Mouse (Mus musculus): ENCODE data around the gene Taf9. TPM values are rescaled to one million over a fixed set of nuclear protein-coding genes. Genes with fewer than 3 reads are reported as not detected.

Gene Taf9
- total and polyA plus RNA-seq, 3 experiments: 4.4 to 14.3 (median 9.7) TPM

- 0 out of 4 replicates have a peak, but pooled peaks of 1 of the 2 experiments have one; percentile 0 for TF ChIP-seq CTCF (conservative IDR thresholded peaks at IDR 0.05 in 1 of 2, IDR thresholded peaks at IDR 0.05 in 1 of 2; ENCODE audit: low read depth in 2 of 2, low read length in 2 of 2)
- peak; percentile 99 for TF ChIP-seq MAX (IDR thresholded peaks at IDR 0.05; ENCODE audit: low read length)
- TF ChIP-seq USF1 (IDR thresholded peaks at IDR 0.05; ENCODE audit: low read depth, low read length): no peak
- no peak for TF ChIP-seq ZNF384 (IDR thresholded peaks at IDR 0.05; ENCODE audit: low read depth, low read length)
- no peak for TF ChIP-seq ZC3H11A (IDR thresholded peaks at IDR 0.05; ENCODE audit: low read depth, low read length)
- peak; percentile 92; the same call in 1 of the 2 replicates for TF ChIP-seq KAT2A (IDR thresholded peaks at IDR 0.05; ENCODE audit: insufficient replicate concordance, low read length)
- TF ChIP-seq NELFE (IDR thresholded peaks at IDR 0.05; ENCODE audit: low read depth, low read length): peak; percentile 62
- peak; percentile 56; the same call in 1 of the 2 replicates for TF ChIP-seq TCF12 (IDR thresholded peaks at IDR 0.05; ENCODE audit: low read depth, low read length)
- peak; percentile 73 for TF ChIP-seq IRF4 (IDR thresholded peaks at IDR 0.05; ENCODE audit: low read depth, low read length)
Observed at GRCm38 (mm10) chr13:100650550-100651438, 585 bp upstream of the Taf9 start, which contains the start of the genes Ak6 and Rad17 (continued).

- H3K27ac ChIP-seq (ENCODE audit: insufficient read depth, low read depth): no peak overlapping the region
- TF ChIP-seq TBP (conservative IDR thresholded peaks at IDR 0.05; ENCODE audit: low read depth, low read length): no peak
- TF ChIP-seq TCF12 (IDR thresholded peaks at IDR 0.05; ENCODE audit: low read depth, low read length): no peak
- TF ChIP-seq MAFK (IDR thresholded peaks at IDR 0.05; ENCODE audit: insufficient replicate concordance, low read length): no peak
- no peak for TF ChIP-seq RAD21 (IDR thresholded peaks at IDR 0.05; ENCODE audit: low read depth, low read length)
- TF ChIP-seq JUND (conservative IDR thresholded peaks at IDR 0.05; ENCODE audit: low read depth, low read length): no peak
- TF ChIP-seq MAX (IDR thresholded peaks at IDR 0.05; ENCODE audit: low read length): no peak
- no peak for TF ChIP-seq RCOR1 (conservative IDR thresholded peaks at IDR 0.05; ENCODE audit: low read depth, low read length)
- TF ChIP-seq MYC (IDR thresholded peaks at IDR 0.05; ENCODE audit: low read depth, low read length): no peak
- no peak overlapping the region for H3K4me3 ChIP-seq (replicated peaks in 1 of 3; ENCODE audit: low read depth in 2 of 3, low read length in 2 of 3, poor library complexity in 1 of 3)
- no peak overlapping the region for H3K4me2 ChIP-seq (ENCODE audit: insufficient read depth, low read depth, poor library complexity, severe bottlenecking)
- H3K36me3 ChIP-seq (replicated peaks in 1 of 2; ENCODE audit: control insufficient read depth in 1 of 2, insufficient read depth in 1 of 2, low read length in 1 of 2): peaks cover 19 to 50% of the 10 kb centered on the region in 2 experiments
- peaks cover 25% of the 10 kb centered on the region for H3K79me2 ChIP-seq (replicated peaks; ENCODE audit: control insufficient read depth, extremely low read depth, insufficient read depth, poor library complexity, severe bottlenecking)
- in situ Hi-C loops (cut with MboI; ENCODE audit: low pct_ligation_motif_present, low pct_unique_long_range_greater_than_20kb, low sequenced_read_pairs): no loop called here
- H3K4me1 ChIP-seq (ENCODE audit: control insufficient read depth in 1 of 2, insufficient read depth in 2 of 2): peaks cover 5 to 17% of the 10 kb centered on the region in 2 experiments
- dilution Hi-C loops (cut with MboI; ENCODE audit: extremely low pct_ligation_motif_present, extremely low pct_unique_long_range_greater_than_20kb, low sequenced_read_pairs): no loop called here
- no peak for DNase-seq (ENCODE audit: extremely low read depth)
- no peak overlapping the region for H3K9ac ChIP-seq (ENCODE audit: insufficient read depth, low read depth)
- no peaks in the 10 kb centered on the region for H3K27me3 ChIP-seq (replicated peaks)
- no peaks in the 10 kb centered on the region for H3K9me3 ChIP-seq (replicated peaks; ENCODE audit: low read length)
Observed at GRCm38 (mm10) chr13:100658091-100658490, 6.7 kb downstream of the Taf9 start.

- no peak overlapping the region for H3K27ac ChIP-seq (ENCODE audit: insufficient read depth, low read depth)
- peaks cover 9% of the 10 kb centered on the region; the same call in 1 of the 2 replicates for H3K79me2 ChIP-seq (replicated peaks; ENCODE audit: control insufficient read depth, extremely low read depth, insufficient read depth, poor library complexity, severe bottlenecking)
- in situ Hi-C loops (cut with MboI; ENCODE audit: low pct_ligation_motif_present, low pct_unique_long_range_greater_than_20kb, low sequenced_read_pairs): no loop called here
- TF ChIP-seq ELF1 (IDR thresholded peaks at IDR 0.05; ENCODE audit: low read depth, low read length): no peak
- no peak for TF ChIP-seq GABPA (IDR thresholded peaks at IDR 0.05; ENCODE audit: insufficient replicate concordance, low read depth, low read length)
- TF ChIP-seq SIN3A (IDR thresholded peaks at IDR 0.05; ENCODE audit: low read length): no peak
- TF ChIP-seq MXI1 (IDR thresholded peaks at IDR 0.05; ENCODE audit: low read depth, low read length): peak; percentile 45; the same call in 1 of the 2 replicates
- peak; percentile 99 for TF ChIP-seq MYC (IDR thresholded peaks at IDR 0.05; ENCODE audit: low read depth, low read length)
- no peak for TF ChIP-seq KAT2A (IDR thresholded peaks at IDR 0.05; ENCODE audit: insufficient replicate concordance, low read length)
- TF ChIP-seq ZKSCAN1 (IDR thresholded peaks at IDR 0.05; ENCODE audit: borderline replicate concordance, low read depth, low read length): no peak
- no peak for TF ChIP-seq MEF2A (IDR thresholded peaks at IDR 0.05; ENCODE audit: borderline replicate concordance, low read depth, low read length)
- peak; percentile 62 for TF ChIP-seq RAD21 (IDR thresholded peaks at IDR 0.05; ENCODE audit: low read depth, low read length)
- peak; percentile 80 to 95 for TF ChIP-seq CTCF (conservative IDR thresholded peaks at IDR 0.05 in 1 of 2, IDR thresholded peaks at IDR 0.05 in 1 of 2; ENCODE audit: low read depth in 2 of 2, low read length in 2 of 2)
- no peak for TF ChIP-seq EP300 (IDR thresholded peaks at IDR 0.05; ENCODE audit: low read length)
- no peak for TF ChIP-seq JUN (IDR thresholded peaks at IDR 0.05; ENCODE audit: insufficient read depth, low read depth, low read length)
- TF ChIP-seq MAX (IDR thresholded peaks at IDR 0.05; ENCODE audit: low read length): peak; percentile 90
- peak; percentile 52 for TF ChIP-seq SMC3 (IDR thresholded peaks at IDR 0.05; ENCODE audit: low read depth, low read length)
- no peak overlapping the region for H3K9ac ChIP-seq (ENCODE audit: insufficient read depth, low read depth)
- no peak overlapping the region for H3K4me3 ChIP-seq (replicated peaks in 1 of 3; ENCODE audit: low read depth in 2 of 3, low read length in 2 of 3, poor library complexity in 1 of 3)
- DNase-seq (ENCODE audit: extremely low read depth): peak; percentile 72
- no peaks in the 10 kb centered on the region for H3K27me3 ChIP-seq (replicated peaks)
- peaks cover 0 to 6% of the 10 kb centered on the region in 2 experiments; a peak in 2 of 4 replicates for H3K4me1 ChIP-seq (ENCODE audit: control insufficient read depth in 1 of 2, insufficient read depth in 2 of 2)
- no peaks in the 10 kb centered on the region for H3K9me3 ChIP-seq (replicated peaks; ENCODE audit: low read length)
- H3K36me3 ChIP-seq (replicated peaks in 1 of 2; ENCODE audit: control insufficient read depth in 1 of 2, insufficient read depth in 1 of 2, low read length in 1 of 2): peaks cover 22 to 52% of the 10 kb centered on the region in 2 experiments
- dilution Hi-C loops (cut with MboI; ENCODE audit: extremely low pct_ligation_motif_present, extremely low pct_unique_long_range_greater_than_20kb, low sequenced_read_pairs): no loop called here
- H3K4me2 ChIP-seq (ENCODE audit: insufficient read depth, low read depth, poor library complexity, severe bottlenecking): no peak overlapping the region
Observed at GRCm38 (mm10) chr13:100659864-100660456, 8.6 kb downstream of the Taf9 start.
